Mouse (Mus musculus): ENCODE measurements around the gene Zscan5b.

DNA sequence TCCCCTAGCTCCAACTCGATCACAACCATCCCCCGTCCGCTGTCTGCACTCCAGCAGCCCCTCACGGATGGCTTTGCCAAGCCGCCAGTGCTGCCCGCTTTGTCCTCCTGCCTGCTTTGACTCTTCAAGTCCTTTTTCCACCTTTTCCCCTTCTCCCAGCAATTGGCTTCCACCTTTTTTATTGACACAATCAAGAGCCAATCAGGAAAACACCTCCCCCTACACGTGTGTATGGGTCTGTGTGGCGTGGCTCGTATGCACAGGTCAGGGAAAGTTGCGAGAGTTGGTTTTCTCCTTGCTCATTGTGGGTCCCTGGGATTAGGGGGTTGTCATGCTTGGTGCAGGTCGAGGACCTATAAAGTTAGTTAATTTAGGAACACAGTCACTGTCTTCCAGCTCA, 17.7 kb downstream of the Zscan5b start:
- TF ChIP-seq CTCF (IDR thresholded peaks at IDR 0.05) (no peak), EP300 (IDR thresholded peaks at IDR 0.05; ENCODE audit: insufficient read depth, low read depth, low read length) (no peak), POLR2A (IDR thresholded peaks at IDR 0.05; ENCODE audit: insufficient read depth, low read depth, low read length) (no peak)
